Mouse (Mus musculus) embryonic facial prominence, embryonic 15.5 days (tissue): ENCODE measurements around the gene Cdk14. TPM values are rescaled to one million over a fixed set of nuclear protein-coding genes. Genes with fewer than 3 reads are reported as not detected.

Experiments
- ATAC-seq: fragments of 200-750 bp; cut with Nextera tagmentation; 2 replicates; pipeline ENCODE4 v1.8.0; 2017; ENCODE audit warnings: low read depth, moderate TSS enrichment; ENCODE audit not compliant: insufficient number of reproducible peaks, low FRiP score, low TSS enrichment
- H3K27ac ChIP-seq: fragments of 300-500 bp; sonication (generic); replicated peaks from 2 replicates; pipeline ENCODE4 v1.5.1; 2015; ENCODE audit warnings: mild to moderate bottlenecking, inconsistent platforms
- H3K27me3 ChIP-seq: fragments of 300-500 bp; sonication (generic); 2 replicates; pipeline ENCODE4 v1.6.1; 2015; ENCODE audit warnings: inconsistent platforms
- H3K36me3 ChIP-seq: fragments of 300-500 bp; sonication (generic); 2 replicates; pipeline ENCODE4 v1.6.1; 2015; ENCODE audit warnings: mild to moderate bottlenecking, inconsistent platforms
- H3K4me1 ChIP-seq: fragments of 300-500 bp; sonication (generic); 2 replicates; pipeline ENCODE4 v1.6.1; 2015; ENCODE audit warnings: inconsistent platforms
- H3K4me2 ChIP-seq: fragments of 300-500 bp; sonication (generic); replicated peaks from 2 replicates; pipeline ENCODE4 v1.6.1; 2015; ENCODE audit warnings: mild to moderate bottlenecking, inconsistent platforms
- H3K4me3 ChIP-seq: fragments of 300-500 bp; sonication (generic); replicated peaks from 2 replicates; pipeline ENCODE4 v1.5.1; 2015; ENCODE audit warnings: mild to moderate bottlenecking, inconsistent platforms
- H3K9ac ChIP-seq: fragments of 300-500 bp; sonication (generic); 2 replicates; pipeline ENCODE4 v1.6.1; 2015; ENCODE audit warnings: inconsistent platforms
- H3K9me3 ChIP-seq: fragments of 300-500 bp; sonication (generic); replicated peaks from 2 replicates; pipeline ENCODE4 v1.6.1; 2016; ENCODE audit warnings: inconsistent platforms
- WGBS: fragments of 180-500 bp; shearing (Covaris S2); methylation state at CpG from one replicate; pipeline ENCODE4 v1.1.7; 2015; 5-methylcytosine and 5-hydroxymethylcytosine counted together
- polyA plus RNA-seq: library from polyadenylated mRNA; unstranded; fragments of >200 nt; fragmentation: Nextera tagmentation; extraction: Ambion mirVana; gene quantifications from 2 replicates; pipeline ENCODE4 v1.2.1, GENCODE M21; 2015

The Cdk14 gene
- polyA plus RNA-seq, 1 experiment from 2014 or later = 24.5 TPM

- Histone ChIP-seq H3K36me3 (no peaks in the 10 kb centered on the region), H3K4me2 (no peak overlapping the region), H3K9ac (no peak overlapping the region), H3K4me1 (0 out of 2 replicates have a peak, but pooled peaks cover 3% of the 10 kb centered on the region), H3K27me3 (no peaks in the 10 kb centered on the region), H3K4me3 (no peak overlapping the region), H3K9me3 (no peaks in the 10 kb centered on the region), H3K27ac (no peak overlapping the region)
- WGBS = 75% methylated on average over 6 of the region's 6 CpGs
- ATAC-seq = no peak
Observed at GRCm38 (mm10) chr5:4867849-4868562, 552.1 kb downstream of the Cdk14 start.

GRCm38 (mm10) chr5:4866945-4867344 is 553.2 kb downstream of the Cdk14 start:
- Histone ChIP-seq H3K9ac (no peak overlapping the region), H3K9me3 (no peaks in the 10 kb centered on the region), H3K27me3 (no peaks in the 10 kb centered on the region), H3K36me3 (no peaks in the 10 kb centered on the region), H3K4me1 (0 out of 2 replicates have a peak, but pooled peaks cover 3% of the 10 kb centered on the region), H3K4me2 (no peak overlapping the region), H3K27ac (no peak overlapping the region), H3K4me3 (no peak overlapping the region)
- WGBS = 83% methylated on average over 8 of the region's 8 CpGs
- ATAC-seq = no peak

- Histone ChIP-seq H3K4me3 (no peak overlapping the region), H3K27ac (peak overlapping the region; percentile 28; the same call in 1 of the 2 replicates), H3K9ac (no peak overlapping the region), H3K4me2 (no peak overlapping the region), H3K27me3 (no peaks in the 10 kb centered on the region), H3K4me1 (0 out of 2 replicates have a peak, but pooled peaks cover 3% of the 10 kb centered on the region), H3K9me3 (no peaks in the 10 kb centered on the region), H3K36me3 (no peaks in the 10 kb centered on the region)
- 45% methylated on average over 1 of the region's 1 CpGs for WGBS
- ATAC-seq = no peak
Observed at GRCm38 (mm10) chr5:4866099-4866498, 554.0 kb downstream of the Cdk14 start.

- no peaks in the 10 kb centered on the region for H3K36me3 ChIP-seq
- H3K9ac ChIP-seq = no peak overlapping the region
- no peaks in the 10 kb centered on the region for H3K27me3 ChIP-seq
- H3K4me1 ChIP-seq = 0 out of 2 replicates have a peak, but pooled peaks cover 3% of the 10 kb centered on the region
- ATAC-seq = no peak
- no peak overlapping the region for H3K4me3 ChIP-seq
- H3K27ac ChIP-seq = no peak overlapping the region
- H3K4me2 ChIP-seq = no peak overlapping the region
- no peaks in the 10 kb centered on the region for H3K9me3 ChIP-seq
- WGBS = 81% methylated on average over 9 of the region's 9 CpGs
Observed at GRCm38 (mm10) chr5:4861592-4861991, 558.5 kb downstream of the Cdk14 start.

GRCm38 (mm10) chr5:4861141-4861540 is 559.0 kb downstream of the Cdk14 start:
- no peak for ATAC-seq
- Histone ChIP-seq H3K4me2 (no peak overlapping the region), H3K9ac (no peak overlapping the region), H3K27ac (no peak overlapping the region), H3K4me3 (no peak overlapping the region), H3K27me3 (no peaks in the 10 kb centered on the region), H3K4me1 (0 out of 2 replicates have a peak, but pooled peaks cover 3% of the 10 kb centered on the region), H3K9me3 (no peaks in the 10 kb centered on the region), H3K36me3 (no peaks in the 10 kb centered on the region)
- 91% methylated on average over 2 of the region's 2 CpGs for WGBS

GRCm38 (mm10) chr5:4858032-4858641 is 562.0 kb downstream of the Cdk14 start:
- H3K4me1 ChIP-seq = no peaks in the 10 kb centered on the region
- no peaks in the 10 kb centered on the region for H3K36me3 ChIP-seq
- no peak for ATAC-seq
- no peak overlapping the region for H3K27ac ChIP-seq
- H3K4me2 ChIP-seq = no peak overlapping the region
- H3K4me3 ChIP-seq = no peak overlapping the region
- WGBS = 48% methylated on average over 5 of the region's 5 CpGs
- no peaks in the 10 kb centered on the region for H3K9me3 ChIP-seq
- H3K27me3 ChIP-seq = no peaks in the 10 kb centered on the region
- H3K9ac ChIP-seq = no peak overlapping the region

- Histone ChIP-seq H3K36me3 (no peaks in the 10 kb centered on the region), H3K9ac (no peak overlapping the region), H3K9me3 (no peaks in the 10 kb centered on the region), H3K4me2 (no peak overlapping the region), H3K4me1 (0 out of 2 replicates have a peak, but pooled peaks cover 4% of the 10 kb centered on the region), H3K27ac (no peak overlapping the region), H3K27me3 (no peaks in the 10 kb centered on the region), H3K4me3 (no peak overlapping the region)
- no peak for ATAC-seq
- 73% methylated on average over 2 of the region's 2 CpGs for WGBS
Observed at GRCm38 (mm10) chr5:4853503-4853902, 566.6 kb downstream of the Cdk14 start.

- no peak for ATAC-seq
Observed at GRCm38 (mm10) chr5:4852711-4853320, 567.3 kb downstream of the Cdk14 start.

GRCm38 (mm10) chr5:4851934-4852710 is 568.0 kb downstream of the Cdk14 start:
- H3K36me3 ChIP-seq = no peaks in the 10 kb centered on the region
- ATAC-seq = no peak

More at GRCm38 (mm10) chr5:4852711-4853320, 567.3 kb downstream of the Cdk14 start:
- Histone ChIP-seq H3K36me3 (no peaks in the 10 kb centered on the region), H3K27me3 (no peaks in the 10 kb centered on the region), H3K27ac (no peak overlapping the region), H3K9me3 (no peaks in the 10 kb centered on the region), H3K4me3 (no peak overlapping the region), H3K4me1 (0 out of 2 replicates have a peak, but pooled peaks cover 4% of the 10 kb centered on the region), H3K4me2 (no peak overlapping the region), H3K9ac (no peak overlapping the region)
- 65% methylated on average over 6 of the region's 6 CpGs for WGBS

GRCm38 (mm10) chr5:4851245-4851933 is 568.7 kb downstream of the Cdk14 start:
- Histone ChIP-seq H3K9ac (no peak overlapping the region), H3K27ac (no peak overlapping the region), H3K4me1 (0 out of 2 replicates have a peak, but pooled peaks cover 4% of the 10 kb centered on the region), H3K36me3 (no peaks in the 10 kb centered on the region), H3K4me2 (no peak overlapping the region), H3K4me3 (no peak overlapping the region), H3K27me3 (no peaks in the 10 kb centered on the region), H3K9me3 (no peaks in the 10 kb centered on the region)
- ATAC-seq = no peak
- WGBS = 93% methylated on average over 4 of the region's 4 CpGs

More at GRCm38 (mm10) chr5:4851934-4852710, 568.0 kb downstream of the Cdk14 start:
- WGBS = 61% methylated on average over 9 of the region's 9 CpGs
- Histone ChIP-seq H3K4me1 (0 out of 2 replicates have a peak, but pooled peaks cover 4% of the 10 kb centered on the region), H3K27ac (no peak overlapping the region), H3K4me2 (no peak overlapping the region), H3K27me3 (no peaks in the 10 kb centered on the region), H3K9me3 (no peaks in the 10 kb centered on the region), H3K4me3 (no peak overlapping the region), H3K9ac (no peak overlapping the region)
